Mouse (Mus musculus) common myeloid progenitor, adult 5-6 weeks (primary cell): ENCODE measurements around the gene 4930512M02Rik. TPM values are rescaled to one million over a fixed set of nuclear protein-coding genes. Genes with fewer than 3 reads are reported as not detected.
A peak's percentile ranks its signal among the peaks of the same experiment; 100 is the strongest.

Source experiments
- ATAC-seq: replicated peaks from 2 replicates; pipeline ENCODE4 v1.8.0; 2016; ENCODE audit warnings: low read depth, mild to moderate bottlenecking, moderate TSS enrichment, inconsistent platforms; ENCODE audit not compliant: poor library complexity, severe bottlenecking
- total RNA-seq: library from RNA; stranded (forward); fragments of 200-1000, 187-1606 nt; gene quantifications from 2 replicates; pipeline ENCODE4 v1.2.3, GENCODE M21; 2017

The 4930512M02Rik gene
- total RNA-seq, 1 experiment from 2014 or later: not detected

DNA sequence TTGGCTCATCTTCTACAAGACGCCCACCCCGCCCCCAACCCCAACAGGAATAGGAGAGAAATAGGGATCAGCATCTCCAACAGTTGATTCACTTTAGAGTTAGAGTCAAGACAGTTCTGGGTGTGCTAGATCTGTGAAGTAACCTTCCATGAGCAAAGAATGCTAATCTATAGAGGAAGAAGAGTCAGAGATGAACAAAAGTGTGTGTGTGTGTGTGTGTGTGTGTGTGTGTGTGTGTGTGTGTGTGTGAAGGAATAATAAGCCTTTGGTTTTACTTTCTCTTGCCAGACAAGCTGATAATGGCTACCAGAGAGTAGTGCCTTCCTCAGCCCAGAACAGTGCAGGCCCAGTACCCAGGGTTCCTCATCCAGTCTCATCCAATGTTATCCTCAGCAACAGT is 59.6 kb downstream of the 4930512M02Rik start:
- no peak for ATAC-seq

DNA sequence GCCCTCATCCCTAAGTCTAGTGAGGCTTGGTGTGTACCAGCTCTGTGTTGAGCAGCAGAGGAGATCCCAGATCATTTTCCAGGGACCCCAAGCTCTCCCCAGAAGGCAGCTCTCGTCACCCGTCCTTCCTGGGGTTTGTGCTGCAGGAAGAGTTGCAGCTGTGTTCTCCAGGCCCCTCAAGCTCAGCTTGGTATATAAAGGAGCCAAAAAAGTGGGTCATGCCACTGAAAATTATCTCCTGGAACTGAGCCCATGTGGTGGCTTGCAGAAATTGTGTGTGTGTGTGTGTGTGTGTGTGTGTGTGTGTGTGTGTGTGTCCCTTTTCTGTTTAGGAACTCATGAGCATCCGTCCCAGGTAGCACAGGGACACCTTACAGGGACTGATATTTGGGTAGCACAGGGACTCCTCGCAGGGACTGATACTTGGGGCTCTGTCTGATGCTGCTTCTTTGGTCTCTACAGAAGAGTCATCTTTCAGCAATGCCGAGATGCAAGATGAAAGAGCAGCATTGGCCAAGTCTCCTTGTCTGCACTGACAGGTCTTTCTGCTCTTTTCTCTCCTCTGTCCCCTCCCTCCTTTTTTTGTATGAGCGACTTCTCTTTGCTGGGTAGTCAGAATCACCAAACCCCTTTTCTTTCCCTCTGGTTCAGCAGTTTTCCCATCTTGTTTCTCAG is 62.4 kb downstream of the 4930512M02Rik start:
- no peak for ATAC-seq

DNA sequence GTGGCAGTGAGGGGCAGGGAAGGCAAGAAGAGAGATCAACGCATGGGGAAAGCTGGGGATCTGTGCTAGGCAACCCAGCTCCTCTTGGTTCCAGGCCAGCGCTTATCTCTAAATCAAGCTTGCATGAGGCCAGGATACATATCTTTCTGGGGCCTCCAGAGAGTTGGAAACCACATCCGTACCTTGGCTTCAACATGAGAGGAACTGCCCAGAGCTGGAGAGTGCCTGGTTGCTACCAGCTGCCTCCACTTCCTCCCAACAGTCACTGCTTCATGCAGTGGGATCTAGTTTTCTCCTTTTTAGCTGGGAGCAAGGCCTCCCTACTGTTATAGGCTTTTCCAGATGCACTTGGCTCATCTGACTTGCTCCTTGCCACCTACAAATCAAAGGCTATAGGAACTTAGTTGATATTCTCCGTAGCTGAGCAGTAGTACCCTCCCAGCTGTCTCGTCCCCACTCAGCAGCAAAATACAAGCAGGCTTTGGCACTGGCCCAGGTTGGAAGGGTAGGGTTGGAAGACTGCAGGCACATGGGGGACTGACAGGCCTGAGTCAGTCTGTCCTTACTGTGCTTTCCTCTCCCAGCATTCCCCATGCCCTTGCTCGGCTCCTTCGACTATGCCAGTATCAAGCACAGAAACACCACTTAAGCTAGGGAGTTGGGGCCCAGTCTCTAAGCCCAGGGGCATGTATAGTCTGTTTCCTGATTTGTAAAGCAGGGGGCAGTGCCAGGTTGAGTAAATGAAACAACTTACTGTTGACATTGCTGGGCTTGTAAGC is 63.2 kb downstream of the 4930512M02Rik start:
- ATAC-seq: peak; percentile 88

DNA sequence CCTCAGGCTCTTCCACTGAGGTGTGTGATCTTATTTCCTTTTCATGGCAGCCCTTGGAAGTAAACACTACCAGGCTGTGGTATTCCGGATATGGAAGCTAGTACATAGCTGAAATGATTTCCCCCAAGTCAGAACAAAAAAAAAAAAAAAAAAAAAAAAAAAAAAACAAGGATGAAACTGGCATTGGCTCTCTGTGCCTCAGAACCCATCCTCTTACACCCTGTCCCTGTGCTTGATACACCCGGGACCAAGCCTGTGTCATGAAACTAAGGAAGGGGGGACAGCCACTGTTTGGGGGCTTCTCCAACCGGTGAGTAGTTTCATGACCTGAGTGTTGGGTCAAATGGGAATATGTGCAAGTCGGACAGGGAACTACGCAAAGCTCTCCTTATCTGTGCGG is 66.5 kb downstream of the 4930512M02Rik start:
- no peak for ATAC-seq

DNA sequence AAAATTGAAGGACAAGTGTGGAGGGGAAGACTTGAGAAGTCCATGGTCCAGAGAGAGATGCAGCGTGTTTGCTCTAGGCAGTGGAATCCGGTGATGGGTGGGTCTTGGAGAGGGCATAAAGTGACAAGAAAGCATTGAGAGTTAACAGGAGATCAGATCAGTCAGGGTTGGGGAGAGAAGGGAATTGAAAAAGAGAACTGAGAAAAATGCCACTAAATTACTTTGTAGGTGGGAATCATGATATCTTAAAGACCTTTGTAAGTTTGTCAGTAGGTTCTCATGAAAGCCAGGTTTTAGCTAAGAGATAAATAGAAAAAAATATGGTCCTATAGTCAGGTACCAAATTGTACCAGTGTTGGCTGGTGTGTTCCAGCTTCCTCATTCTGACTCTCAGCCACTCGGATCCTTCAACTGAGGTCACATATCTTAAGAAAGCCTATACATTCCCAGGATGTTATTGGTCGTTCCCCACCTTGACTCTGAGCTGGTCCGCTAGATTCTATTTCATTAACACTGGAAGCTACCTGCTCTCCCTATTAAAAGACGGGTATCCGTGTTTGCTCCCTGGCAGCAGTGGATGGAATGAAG is 68.4 kb downstream of the 4930512M02Rik start:
- no peak for ATAC-seq

DNA sequence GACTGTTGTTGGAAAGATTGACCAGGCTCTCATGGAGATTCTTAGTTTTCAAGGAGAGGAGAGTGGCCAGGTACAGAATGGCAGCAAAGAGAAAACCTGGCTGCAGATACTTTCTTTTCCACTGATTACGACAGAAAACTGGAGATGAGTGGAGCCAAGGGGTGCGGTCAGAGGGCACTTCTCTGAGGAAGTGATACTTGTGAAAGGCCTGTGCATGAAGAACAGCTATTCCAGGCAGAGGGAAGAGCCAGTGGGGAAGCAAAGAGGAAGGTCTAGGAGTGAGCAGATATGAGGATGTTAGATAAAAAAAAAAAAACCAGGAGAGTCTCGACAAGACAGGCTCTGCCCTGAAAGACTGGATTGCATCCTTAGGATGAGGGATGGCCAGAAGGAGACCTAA is 69.0 kb downstream of the 4930512M02Rik start:
- ATAC-seq: peak; percentile 71

DNA sequence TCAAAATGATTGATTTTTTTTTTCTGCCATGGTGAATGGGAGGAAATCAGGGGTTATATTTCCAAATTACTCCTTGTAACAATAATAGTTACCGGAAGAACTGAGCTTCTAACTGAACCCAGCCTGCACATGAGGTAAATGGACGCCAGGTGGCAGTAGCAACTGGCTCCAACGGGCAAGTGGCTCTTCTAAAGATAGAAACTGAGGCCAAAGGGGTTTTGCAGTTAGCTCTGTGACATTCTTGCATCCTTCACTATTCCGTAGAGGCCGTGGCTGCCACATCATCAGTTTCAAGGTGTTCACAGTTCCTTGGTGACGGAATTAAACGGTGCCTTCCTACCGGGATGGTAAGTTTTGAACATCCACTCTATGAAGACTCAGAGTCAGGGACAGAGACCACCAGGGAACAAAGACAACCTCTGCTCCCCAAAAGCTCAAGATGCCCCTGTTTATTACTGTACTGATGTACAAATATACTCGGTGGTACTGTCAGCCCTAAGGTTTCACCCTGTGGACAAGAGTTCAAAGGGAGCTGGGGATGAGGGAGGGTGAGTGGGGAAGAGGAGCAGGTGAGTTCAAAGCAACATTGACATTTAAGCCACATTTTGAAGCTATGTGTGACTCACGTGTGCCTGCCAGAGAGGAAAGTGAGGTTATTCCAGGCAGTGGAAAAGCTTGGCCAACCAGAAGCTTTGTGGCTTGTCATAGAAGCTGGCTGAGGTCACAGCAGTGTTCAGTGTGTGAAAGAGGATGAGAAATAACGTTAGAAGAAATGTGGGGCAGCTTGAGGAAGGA is 70.3 kb downstream of the 4930512M02Rik start:
- ATAC-seq: peak; percentile 62

DNA sequence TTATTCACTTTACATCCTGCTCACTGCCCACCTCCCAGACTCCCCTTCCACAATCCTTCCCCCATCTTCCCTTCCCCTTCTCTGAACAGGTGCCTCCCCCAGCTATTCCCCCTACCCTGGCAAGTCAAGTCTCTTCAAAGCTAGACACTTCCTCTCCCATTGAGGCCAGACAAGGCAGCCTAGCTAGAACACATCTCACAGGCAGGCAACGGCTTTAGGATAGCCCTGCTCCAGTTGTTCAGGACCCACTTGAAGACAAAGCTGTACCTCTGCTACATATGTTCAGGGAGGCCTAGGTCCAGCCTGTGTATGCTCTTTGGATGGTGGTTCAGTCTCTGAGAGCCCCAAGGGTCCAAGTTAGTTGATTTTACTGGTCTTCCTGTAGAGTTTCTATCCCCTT is 71.4 kb downstream of the 4930512M02Rik start:
- no peak for ATAC-seq

DNA sequence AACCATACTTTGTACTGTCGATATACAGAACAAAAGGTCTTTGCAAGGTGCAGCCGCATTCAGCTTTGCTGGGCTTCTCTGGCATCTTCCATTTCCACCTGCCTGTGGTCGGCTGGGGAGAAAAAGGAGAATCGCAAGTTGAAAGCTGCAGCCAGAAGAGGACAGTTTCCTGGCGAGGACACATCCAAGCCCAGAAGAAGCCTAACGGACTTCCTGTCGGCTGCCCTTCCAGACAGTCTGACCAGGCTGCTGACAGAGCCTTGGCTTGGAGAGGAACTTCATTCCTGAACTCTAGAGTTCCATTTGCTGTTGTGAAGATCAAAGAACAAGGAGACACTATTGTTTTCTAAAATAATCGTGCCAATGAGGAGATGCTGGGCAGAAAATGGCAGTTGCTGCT is 72.1 kb downstream of the 4930512M02Rik start:
- ATAC-seq: no peak

DNA sequence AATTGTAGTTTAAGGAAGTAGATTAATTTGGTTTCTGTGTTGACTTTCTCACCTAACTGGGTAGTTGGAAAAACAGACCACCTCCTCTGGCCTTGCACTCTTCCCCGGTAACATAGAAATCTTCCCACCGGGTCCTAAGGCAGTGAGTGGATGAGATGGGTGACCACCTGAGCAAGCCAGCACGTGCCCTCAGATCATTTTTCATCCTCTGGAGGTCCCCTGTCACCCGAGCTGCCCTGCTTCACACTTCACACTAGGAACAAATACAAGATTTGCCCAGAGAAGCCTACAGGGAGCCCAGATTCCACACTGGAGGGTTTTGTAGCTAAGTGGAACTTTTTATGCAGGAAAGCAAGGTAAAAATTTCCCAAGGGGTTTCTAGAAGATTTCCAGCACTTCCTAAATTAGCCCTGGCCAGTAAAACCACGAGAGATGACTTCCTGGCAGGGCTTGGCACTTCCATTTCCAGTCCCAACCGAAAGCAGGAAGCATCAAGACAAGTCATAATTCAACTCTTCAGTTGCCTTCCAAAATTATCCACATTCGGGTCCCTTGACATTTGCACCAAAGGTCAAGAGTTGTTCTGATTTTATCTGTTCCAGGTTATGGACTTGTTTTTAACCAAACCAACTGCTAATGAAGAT is 79.9 kb downstream of the 4930512M02Rik start:
- ATAC-seq: peak; percentile 33; the same call in 1 of the 2 replicates

DNA sequence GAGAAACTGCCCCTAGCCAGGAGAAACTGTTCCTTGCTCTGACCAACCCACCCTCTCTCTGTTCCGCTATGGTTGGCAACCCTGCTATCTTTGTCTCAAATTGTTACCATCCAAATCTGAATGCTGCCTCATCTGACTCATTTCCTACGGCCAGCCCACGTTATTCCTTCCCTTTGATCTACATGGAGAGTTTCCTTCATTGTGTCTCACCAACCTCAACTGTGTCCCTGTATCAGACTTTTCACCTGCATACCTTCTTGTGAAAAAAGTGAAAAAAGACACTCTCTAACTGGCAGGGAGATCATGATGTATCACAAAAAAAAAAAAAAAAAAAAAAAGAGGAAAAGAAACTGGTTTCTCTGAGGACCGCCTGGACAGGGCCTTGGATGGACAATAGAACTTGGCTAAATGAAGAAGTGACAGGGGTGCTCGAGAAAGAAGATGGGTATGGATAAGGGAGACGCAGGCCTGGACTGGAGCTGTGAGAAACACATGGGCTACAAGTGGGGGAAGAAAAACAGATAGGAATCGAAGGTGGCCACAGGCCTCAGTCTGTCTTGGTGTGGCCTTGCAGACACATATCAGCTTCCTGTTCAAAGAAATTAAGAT is 80.6 kb downstream of the 4930512M02Rik start:
- peak; percentile 60 for ATAC-seq

DNA sequence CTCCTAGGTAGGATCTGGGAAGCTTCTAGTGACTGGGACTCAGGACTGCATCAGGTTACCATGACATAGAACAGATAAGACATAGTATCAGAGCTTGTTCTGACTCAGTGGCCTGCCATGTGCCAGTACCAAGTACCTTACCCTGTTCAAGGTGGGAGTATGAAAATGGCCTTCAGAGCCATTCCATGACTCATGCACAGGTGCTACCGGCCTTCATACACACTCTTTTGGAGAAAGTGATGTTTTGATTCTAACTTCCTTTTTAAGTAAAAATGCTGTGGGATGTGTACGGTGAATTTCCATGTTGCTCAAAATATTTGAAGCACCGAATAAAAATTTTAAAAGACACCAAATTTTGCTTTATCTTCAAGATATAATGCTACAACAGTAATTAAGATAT is 81.7 kb downstream of the 4930512M02Rik start:
- ATAC-seq: no peak

Other genes starting within 250 kb of the 4930512M02Rik start
- gene Spata48, start 165.7 kb downstream of the 4930512M02Rik start, total RNA-seq: 1.1 and 3.2 TPM in 2 replicates
- gene Zpbp, start 165.4 kb downstream of the 4930512M02Rik start, total RNA-seq: 1.1 and 3.2 TPM in 2 replicates
- 197 and 213 TPM in 2 replicates for gene Ikzf1, start 57.2 kb upstream of the 4930512M02Rik start, total RNA-seq
- gene Fignl1, start 181.1 kb upstream of the 4930512M02Rik start, total RNA-seq: 95.7 and 102 TPM in 2 replicates